Mouse (Mus musculus) heart, postnatal 36 days (tissue): ENCODE measurements around the gene Fhl1. TPM values are rescaled to one million over a fixed set of nuclear protein-coding genes. Genes with fewer than 3 reads are reported as not detected.

Experiments
- DNase-seq, 2 experiments: peaks; one replicate each; pipeline ENCODE4 v3.0.0; 2021 to 2022
- intact Hi-C: fragments of 180-260 bp; cut with DNase I; formaldehyde crosslinking; loops from one replicate; pipeline ENCODE4 v1.15.1; 2025
- total RNA-seq, 2 experiments: library from RNA; stranded (reverse); gene quantifications; 2 replicates each; pipeline ENCODE4 v1.2.3; 2021

Fhl1 gene
- 100 to 1,000 TPM; 102 to 120 TPM for total RNA-seq

DNA sequence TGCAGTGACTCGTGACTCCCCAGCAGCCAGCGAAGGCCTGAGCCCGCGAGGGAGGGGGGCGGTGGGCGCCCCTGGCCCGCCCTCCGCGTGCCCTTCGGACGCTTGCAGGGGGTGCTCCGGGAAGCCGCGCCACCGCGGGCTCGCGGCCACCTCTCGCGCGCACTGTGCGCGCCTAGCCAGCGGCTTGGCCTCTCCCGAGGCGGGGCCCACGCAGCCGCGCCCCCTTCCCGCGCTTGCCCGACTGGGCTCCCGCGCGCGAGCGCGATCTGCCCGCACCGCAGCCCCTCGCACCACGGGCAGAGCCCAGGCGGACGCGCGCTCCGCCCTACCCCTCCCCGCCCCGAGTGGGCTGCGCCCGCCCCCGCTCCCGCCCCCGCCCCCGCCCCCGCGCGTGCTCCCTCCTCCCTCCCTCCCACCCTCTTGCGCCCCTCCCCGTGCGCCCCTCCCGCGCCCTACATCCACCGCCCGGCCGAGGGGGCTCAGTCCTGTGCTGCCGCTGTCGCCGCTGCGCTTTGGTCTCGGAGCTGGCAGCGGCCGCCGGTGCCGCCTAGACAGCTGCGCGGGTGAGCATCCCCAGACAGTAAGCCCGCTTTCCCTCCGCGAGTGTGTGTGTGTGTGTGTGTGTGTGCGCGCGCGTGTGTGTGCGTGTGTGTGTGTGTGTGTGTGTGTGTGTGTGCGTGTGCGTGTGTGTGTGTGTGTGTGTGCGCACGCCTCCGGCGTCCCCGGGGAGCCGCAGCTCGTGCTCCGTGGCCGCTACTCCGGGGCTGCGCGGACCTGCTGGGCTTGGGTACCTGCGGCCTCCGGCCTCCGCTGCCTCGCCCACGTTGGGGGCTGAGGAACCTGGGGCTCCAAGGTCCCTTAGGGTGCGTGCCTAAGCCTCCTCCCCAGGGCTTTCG, at the start of gene Fhl1:
Fhl1 (plus strand) TSS at position 482 of the 896 bp plus-strand sequence.
- peak; percentile 56 to 71 for DNase-seq
- intact Hi-C loops, result loop anchor here (1.0 to 10.0 kb wide), 4 partner anchors 49 to 653 kb away; partner anchors contain the start of gene Htatsf1

DNA sequence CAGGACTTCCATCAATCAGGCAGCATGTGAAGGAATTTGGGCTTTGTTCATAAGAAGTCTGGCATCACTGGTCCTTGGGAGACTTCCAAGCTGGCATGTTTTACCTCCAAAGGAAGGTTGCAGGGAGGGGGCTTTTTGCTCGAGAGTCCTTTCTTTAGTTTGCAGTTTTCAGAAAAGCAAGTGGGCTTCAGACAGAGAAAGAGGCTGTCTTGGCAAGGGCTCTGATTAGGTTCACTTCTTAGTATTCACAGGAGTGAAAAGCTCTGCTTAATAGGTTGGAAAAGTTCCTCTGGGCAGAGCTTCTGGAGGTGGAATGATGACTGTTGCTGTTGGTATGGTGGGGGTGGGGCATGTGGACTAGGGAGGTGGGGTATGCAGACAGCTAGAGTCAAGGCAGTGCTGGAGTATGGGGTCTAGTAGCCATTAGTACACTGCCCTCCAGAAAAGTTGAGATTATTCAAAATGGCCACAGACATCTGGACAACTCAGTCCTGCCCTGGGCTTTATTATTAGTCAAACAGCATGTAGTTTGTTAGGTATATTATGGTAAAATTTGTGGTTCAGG, 49.3 kb upstream of the Fhl1 start:
- intact Hi-C loops, result loop anchor here (5.0 kb wide), 1 partner anchor 50 kb away; the partner anchor contains the start of gene Fhl1
- DNase-seq, result no peak

DNA sequence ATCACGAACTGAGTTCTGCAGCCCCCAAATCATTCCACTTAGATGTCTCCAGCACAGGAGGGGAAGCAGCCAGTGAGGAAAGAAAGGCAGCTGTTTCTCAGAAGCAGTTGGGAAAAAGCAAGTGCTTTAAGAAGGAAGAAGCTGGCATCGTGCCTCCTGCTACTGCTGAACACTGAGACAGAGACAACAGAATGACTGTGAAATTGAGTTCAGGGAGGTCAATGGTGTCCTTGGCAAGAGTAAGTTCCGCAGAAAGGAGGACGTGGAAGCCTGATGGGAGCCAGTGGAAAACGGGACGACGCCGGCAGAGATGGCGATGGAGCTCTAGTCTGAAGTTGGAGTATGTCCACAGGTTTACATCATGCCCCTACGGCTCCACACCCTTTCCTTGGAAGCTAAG, 48.1 kb upstream of the Fhl1 start:
- DNase-seq, result peak in 1 of 2 experiments; percentile 8
- intact Hi-C loops, result loop anchor here (5.0 kb wide), 1 partner anchor 49 kb away; the partner anchor contains the start of gene Fhl1

DNA sequence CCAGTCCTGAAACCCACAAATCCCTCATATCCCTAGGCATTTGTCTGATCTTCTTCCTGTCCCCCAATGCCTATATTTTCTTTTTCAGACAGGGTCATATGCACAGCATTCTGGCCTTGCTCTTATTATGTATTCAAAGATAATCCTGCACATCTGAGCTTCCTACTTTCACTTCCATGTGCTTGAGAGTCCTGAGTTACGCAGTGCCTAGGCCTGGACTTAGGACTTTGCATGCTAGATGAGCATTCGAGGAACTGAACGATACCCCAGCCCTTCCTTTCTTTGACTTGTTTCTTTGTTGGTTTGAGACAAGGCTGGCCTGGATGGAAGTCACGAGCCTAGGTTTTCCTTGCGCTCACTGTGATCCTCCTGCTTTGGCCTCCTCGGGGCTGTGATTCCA, 39.0 kb upstream of the Fhl1 start:
- DNase-seq, result no peak
- intact Hi-C loops, result no loop called here

DNA sequence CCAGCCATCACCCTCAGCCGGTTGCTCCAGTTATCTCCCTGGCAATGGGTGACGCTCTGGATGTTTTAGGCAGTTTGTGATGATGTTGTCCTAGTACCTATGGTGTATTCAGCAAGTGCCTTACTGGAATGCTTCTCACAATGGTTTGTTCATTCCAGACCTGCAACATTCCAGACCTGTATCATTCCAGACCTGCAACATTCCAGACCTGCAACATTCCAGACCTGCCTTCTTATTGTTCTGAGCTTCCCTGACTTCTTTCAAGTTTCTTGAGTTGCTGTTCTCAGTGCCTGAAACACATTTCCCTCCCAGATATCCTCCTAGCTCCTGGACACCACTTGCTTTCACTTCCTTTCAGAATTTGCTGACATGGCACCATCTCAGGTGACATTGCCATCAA, 37.0 kb upstream of the Fhl1 start:
- DNase-seq, result no peak
- intact Hi-C loops, result no loop called here

DNA sequence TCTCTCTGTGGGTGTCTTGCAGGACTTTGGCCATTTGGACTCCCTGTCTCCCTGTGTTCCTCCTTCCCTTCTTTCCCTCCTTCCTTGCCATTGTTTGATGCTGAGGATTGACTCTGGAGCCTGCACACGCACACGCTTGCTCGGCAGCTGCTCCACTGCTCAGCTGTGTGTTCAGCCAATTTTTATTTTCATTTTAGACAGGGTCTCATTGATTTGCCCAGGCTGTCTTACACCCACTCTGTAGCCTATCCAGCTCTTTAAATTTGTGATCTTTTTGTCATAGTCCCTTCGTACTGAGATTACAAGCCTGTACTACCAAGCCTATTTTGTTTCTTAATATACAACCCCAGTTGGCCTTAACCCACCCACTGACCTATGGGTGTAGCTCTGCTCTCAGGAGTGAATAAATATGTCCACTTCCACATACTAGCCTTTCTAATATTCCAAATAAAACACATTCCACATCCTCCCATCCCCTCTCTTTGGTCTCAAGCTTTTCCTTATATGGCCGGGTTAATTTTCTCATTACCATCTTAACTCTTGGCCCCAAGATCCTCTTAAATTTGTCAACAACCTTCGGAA, 34.3 kb upstream of the Fhl1 start:
- intact Hi-C loops, result no loop called here
- DNase-seq, result no peak

DNA sequence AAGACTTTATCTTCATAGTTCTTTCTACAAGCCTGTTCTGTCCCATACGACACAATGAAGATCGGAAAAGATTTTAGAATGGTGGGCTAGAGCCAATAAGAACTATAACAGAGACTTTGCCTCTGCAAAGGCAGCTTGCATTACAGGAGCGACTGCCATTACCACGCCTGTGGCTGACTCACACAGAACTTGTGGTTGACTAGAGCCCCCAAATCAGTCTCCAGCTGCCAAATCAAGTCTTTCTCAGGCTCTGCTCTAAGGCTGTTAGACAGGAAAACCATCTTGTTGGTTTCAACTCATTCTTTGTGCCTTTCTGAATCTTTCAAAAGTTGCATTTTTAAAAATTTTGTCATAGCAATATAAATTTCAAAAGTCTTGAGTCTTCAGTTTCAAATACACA, 33.7 kb upstream of the Fhl1 start:
- intact Hi-C loops, result no loop called here
- no peak for DNase-seq

DNA sequence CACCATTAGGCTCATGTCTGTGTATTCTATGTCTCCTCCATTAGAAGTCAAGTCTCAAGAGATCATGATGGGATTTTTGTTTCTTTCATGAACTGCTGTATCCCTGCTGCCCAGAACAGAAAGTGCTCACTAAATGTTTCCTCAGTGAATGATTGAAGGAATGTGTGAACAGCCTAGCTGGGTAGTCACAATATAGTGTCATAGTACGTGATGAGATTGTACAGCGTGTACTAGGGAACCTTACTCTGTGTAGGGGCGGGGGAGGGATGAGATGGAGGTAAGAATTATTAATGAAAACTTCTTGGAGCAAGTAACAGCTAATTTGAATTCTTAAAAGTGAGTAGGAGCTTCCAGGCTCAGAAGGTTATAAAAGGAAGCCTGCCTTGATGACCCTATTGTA, 30.3 kb upstream of the Fhl1 start:
- no peak for DNase-seq
- intact Hi-C loops, result no loop called here

DNA sequence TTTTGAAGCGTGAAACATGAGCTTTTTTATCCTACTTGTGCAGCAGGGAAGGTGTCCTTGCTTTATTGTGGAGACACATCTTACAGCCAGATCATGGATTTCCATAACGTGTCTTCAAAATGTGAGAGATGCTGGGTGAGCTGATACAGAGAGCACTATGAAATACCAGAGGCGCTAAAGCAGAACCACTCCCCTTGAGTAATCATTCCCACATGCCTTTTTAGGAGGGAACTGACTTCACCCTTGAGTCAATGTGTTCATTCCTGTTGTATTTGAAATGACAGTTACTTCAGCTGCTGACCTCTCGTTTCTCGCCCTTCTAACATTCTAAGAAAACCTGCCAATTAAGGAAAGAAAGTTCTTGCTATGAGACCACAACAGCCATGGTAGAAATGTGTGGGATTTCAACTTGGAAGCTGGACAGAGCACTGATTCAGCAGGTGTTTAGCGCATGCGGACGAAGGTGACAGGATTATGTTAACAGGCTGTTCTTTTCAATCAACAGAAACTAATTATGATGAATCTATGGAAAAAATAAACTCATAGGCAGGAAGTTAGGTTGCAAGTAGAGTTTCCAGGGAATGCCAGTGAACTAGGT, 27.5 kb upstream of the Fhl1 start:
- intact Hi-C loops, result no loop called here
- DNase-seq, result no peak

DNA sequence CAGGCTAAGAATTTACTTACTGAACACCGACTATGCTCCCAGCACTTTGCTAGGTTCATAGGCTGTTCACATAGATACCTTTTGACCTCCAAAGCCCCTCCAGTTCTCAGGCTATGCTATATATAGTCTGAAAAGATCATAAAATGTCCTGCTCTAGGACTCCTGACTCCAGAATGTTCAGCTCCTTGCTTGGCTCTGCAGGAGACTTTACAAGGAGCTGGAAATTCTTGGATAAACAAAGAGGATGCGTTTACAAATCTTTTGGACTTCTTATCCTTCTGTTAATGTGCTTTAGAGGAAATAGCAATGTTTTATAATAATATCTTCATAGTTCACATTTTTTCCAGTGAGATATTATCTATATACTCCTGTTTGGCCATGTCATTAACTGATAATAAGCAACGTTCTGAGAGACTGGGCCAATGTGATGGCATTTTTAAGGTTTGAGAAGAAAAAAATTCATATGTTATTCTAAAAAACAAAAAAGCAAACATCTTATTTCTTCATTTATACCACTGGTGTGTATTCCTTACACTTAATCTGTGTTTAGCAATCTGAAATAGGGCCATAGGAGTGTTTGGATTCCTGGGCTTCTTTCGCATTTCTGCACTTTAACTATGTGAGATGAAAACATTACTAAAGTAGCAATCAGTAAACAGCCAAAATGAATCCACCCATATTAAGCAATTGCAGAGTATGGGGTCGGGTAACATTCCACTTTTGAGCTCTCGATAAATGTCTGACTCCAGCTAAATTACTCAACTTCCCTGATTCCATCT, 22.8 kb upstream of the Fhl1 start:
- no peak for DNase-seq
- intact Hi-C loops, result no loop called here

DNA sequence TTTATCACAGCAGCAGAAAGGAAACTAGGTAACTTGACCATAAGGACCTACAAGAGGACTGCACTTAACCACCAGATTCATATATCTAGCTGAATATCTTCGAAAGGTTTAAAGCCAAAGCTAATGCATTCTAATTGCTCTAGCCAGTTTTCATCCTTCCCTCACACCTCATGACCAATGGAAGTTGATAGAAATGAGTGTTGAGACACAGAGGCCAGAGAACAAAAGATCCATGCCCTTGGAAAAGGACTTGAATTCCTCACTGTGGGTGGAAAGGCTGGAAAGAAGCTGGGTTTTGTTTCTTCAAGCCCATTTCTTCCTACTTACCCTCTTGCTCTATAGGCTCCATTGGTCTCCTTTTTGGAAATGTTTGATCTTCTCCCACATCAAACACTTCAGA, 21.1 kb upstream of the Fhl1 start:
- intact Hi-C loops, result no loop called here
- no peak for DNase-seq

DNA sequence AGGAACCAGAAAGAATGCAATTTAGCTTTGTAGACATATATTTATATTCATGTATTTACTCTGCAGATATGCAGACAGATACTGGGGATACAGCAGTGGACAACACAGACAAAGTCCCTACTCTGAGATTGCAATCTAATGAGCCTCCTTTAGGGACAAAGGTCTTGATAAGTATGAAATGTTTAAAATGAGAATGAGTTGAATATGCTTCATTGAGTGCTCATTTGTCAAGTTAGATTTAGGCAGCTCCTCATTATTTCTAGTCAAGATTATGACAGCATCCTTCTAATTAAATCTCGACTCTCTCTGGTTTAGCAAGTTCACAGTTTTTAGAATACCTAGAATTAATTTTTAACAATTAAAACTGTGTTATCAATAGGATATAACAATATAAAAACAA, 18.9 kb upstream of the Fhl1 start:
- intact Hi-C loops, result no loop called here
- no peak for DNase-seq

DNA sequence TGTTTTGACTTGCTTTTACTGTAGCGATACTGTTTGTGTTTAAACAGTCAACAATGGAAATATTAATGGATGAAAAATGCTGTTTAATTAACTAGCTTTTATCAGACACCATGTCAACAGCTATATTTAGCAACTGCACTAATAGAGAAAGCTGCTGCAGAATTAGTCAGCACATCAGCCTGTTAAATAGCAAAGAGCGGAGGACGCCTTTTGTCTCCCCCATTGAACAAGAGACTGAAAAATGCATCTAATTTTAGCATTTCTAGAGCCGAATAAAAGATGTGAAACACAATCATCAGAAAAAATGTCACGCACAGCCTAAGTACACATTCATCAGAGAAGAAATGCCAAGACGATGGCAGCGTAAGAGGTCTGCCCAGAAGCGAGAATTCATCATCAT, 9.0 kb upstream of the Fhl1 start:
- intact Hi-C loops, result no loop called here
- DNase-seq, result no peak

DNA sequence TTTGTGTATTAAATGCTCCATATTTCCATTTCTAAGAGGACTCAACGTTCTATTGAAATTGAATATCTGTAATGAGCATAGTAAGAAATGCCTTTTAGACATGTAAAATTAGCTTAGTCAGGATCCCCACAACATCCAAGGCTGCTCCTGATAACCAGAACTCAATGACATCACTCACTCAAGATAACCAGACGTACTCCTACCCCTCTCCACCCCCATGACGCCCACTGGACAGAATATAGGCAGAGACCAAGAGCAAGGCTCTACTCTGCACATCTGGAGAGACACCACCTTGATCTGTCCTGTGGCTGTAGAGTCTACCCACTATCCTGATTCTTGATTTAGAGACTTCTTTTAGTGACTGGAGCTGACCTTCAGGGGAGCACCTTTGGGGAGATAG, 3.1 kb upstream of the Fhl1 start:
- intact Hi-C loops, result no loop called here
- no peak for DNase-seq

DNA sequence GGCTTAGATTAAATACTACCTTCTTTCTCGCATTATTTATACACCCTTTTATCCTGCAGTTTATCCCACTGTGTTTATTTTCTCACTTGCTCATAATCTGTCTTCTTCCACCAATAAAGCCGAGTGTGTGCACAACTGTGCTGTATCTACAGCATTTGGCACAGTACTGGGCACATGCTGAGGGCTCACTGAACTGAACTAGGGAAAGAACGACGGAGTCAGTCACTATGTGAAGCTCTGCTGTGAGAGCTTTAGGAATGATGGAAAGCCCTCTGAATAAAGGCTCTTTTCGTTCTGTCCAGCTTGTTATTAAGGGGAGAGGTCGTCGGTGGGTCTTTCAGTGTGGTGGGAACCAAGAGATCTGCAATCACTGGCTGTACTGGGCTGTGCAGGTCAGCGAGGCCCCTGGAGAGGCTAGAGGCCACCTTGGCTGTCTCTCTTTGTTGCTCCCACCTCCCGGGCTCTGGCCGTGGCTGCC, 720 bp upstream of the Fhl1 start:
- DNase-seq, result no peak
- intact Hi-C loops, result loop anchor here (1.0 to 10.0 kb wide), 4 partner anchors 49 to 654 kb away; partner anchors contain the start of gene Htatsf1

DNA sequence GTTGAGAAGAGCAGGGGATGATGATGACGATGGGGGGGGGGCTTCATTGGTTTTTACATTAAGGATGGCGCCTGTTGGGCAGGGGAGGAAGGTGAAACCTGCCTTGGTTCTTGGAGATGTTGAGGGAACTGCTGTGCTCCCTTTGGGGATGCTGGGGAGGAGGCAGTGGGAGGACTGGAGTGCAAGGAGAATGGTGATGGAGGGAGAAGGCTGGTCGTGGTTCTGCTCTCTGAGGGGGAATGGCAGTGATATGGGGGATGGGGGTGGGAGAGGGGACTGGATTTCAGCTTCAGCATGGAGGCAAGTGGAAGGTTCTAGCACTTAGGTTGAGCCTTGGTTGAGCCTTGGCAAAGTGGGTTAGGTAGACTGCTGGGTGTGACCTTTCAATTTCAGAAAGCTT, 814 bp downstream of the Fhl1 start:
- intact Hi-C loops, result loop anchor here (5.0 to 10.0 kb wide), 3 partner anchors 50 to 652 kb away; partner anchors contain the start of gene Htatsf1
- no peak for DNase-seq

DNA sequence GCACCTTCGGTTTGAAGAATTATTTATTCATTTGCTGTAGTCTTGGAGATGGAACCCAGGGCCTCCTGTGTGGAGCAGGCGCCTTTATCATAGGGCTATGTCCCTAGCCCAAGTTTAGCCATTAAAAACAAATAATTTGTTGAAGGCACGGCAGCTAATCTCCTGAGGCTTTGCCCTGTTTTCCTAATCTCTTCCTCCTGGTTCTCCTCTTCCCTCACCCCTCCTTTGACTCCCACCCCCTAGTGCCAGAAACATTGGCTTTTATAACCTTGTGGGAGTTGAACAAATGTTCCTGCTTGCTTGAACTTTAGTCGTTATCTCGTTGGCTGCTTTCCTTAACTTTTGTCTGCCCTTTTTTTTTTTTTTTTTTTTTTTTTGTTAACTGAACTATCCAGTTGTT, 2.8 kb downstream of the Fhl1 start:
- intact Hi-C loops, result loop anchor here (5.0 to 10.0 kb wide), 3 partner anchors 52 to 650 kb away; partner anchors contain the start of gene Htatsf1
- DNase-seq, result peak in 1 of 2 experiments; percentile 16

DNA sequence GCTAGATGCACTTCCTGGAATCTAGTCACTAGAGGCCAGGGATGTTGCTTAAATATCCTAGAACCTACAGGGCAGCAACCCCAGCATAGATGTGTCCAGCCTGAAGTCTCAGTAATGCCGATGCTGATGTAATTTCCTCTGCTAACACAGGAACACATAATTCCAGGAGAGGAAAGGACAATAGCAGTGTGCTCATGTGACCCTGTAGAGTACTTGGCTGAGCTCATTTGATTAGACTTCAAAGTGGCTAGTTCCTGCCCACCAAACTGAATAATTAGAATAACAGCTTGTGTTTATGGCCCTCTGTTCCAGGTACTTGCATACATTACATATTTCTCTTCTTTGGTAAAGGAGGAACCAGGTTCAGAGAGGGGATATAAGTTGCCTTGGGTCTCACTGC, 4.6 kb downstream of the Fhl1 start:
- DNase-seq, result no peak

DNA sequence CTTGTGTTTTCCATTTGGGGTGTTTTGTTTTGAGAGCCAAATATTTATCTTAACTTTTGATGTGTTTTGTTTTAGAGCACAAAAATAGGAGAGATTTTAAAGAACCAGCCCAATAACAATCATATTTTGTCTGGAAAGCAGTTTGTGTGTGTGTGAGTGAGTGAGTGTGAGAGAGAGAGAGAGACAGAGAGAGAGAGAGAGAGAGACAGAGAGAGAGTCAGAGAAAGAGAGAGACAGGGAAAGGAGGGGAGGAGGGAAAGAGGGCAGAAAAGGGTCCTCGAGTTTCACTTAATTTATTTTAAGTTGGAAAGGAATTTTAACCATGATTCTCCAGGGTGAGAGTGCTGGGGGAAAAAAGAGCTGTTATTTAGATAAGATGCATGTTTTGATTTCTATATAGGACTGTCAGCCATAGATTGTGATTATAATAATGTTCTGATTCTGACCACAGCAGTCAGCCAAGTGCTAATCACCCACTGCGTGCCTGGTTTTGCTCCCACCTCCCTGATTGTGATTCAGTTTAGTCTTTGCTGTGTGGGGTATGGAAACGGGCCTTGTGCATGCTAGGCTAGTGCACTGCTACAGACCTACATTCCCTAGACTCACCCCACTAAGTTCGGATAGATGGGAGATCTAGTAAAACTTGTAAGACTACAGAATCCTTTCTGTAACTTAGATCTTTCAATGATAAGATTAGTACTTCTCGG, 6.4 kb downstream of the Fhl1 start:
- DNase-seq, result no peak
- intact Hi-C loops, result loop anchor here (2.0 to 10.0 kb wide), 3 partner anchors 17 to 647 kb away; partner anchors contain the start of gene Htatsf1

More for the DNA sequence above, 4.6 kb downstream of the Fhl1 start:
- intact Hi-C loops, result loop anchor here (10.0 kb wide), 2 partner anchors 319 to 649 kb away; partner anchors contain the start of gene Htatsf1
